Mouse (Mus musculus) cerebellum, adult 11 months (tissue): Measurements from ENCODE around the gene Samd13.

Experiments
- DNase-seq: peaks from one replicate; pipeline ENCODE4 v3.0.0; 2022

Gene Samd13

GRCm38 (mm10) chr3:146684811-146685675 is at the start of gene Samd13:
Gene Samd13 (minus strand): TSS chr3:146685592.
- DNase-seq: no peak

GRCm38 (mm10) chr3:146731499-146731898 is 46.1 kb upstream of the Samd13 start:
- DNase-seq: no peak

GRCm38 (mm10) chr3:146723037-146723436 is 37.6 kb upstream of the Samd13 start:
- DNase-seq: no peak

GRCm38 (mm10) chr3:146719696-146720095 is 34.3 kb upstream of the Samd13 start:
- DNase-seq: no peak

GRCm38 (mm10) chr3:146718251-146718650 is 32.9 kb upstream of the Samd13 start:
- DNase-seq: no peak

GRCm38 (mm10) chr3:146712305-146712704 is 26.9 kb upstream of the Samd13 start:
- no peak for DNase-seq

GRCm38 (mm10) chr3:146711559-146711958 is 26.2 kb upstream of the Samd13 start:
- DNase-seq: no peak

- no peak for DNase-seq
These were observed 25.7 kb upstream of the Samd13 start for GRCm38 (mm10) chr3:146711084-146711483.

- DNase-seq: no peak
These were observed 23.7 kb upstream of the Samd13 start for GRCm38 (mm10) chr3:146709086-146709485.

GRCm38 (mm10) chr3:146708381-146708780 is 23.0 kb upstream of the Samd13 start:
- no peak for DNase-seq

- DNase-seq: no peak
These were observed 18.7 kb upstream of the Samd13 start for GRCm38 (mm10) chr3:146704099-146704498.

GRCm38 (mm10) chr3:146700051-146700450 is 14.7 kb upstream of the Samd13 start:
- no peak for DNase-seq

GRCm38 (mm10) chr3:146698982-146699381 is 13.6 kb upstream of the Samd13 start:
- DNase-seq: no peak

GRCm38 (mm10) chr3:146692547-146692946 is 7.2 kb upstream of the Samd13 start:
- DNase-seq: no peak

- no peak for DNase-seq
These were observed 1.8 kb upstream of the Samd13 start for GRCm38 (mm10) chr3:146687121-146687725.

- no peak for DNase-seq
These were observed 1.0 kb upstream of the Samd13 start for GRCm38 (mm10) chr3:146686428-146686827.

GRCm38 (mm10) chr3:146683095-146683494 is 2.3 kb downstream of the Samd13 start:
- no peak for DNase-seq

GRCm38 (mm10) chr3:146682140-146682651 is 3.2 kb downstream of the Samd13 start:
- DNase-seq: no peak

- no peak for DNase-seq
These were observed 3.7 kb downstream of the Samd13 start for GRCm38 (mm10) chr3:146681696-146682095.

- no peak for DNase-seq
These were observed 4.8 kb downstream of the Samd13 start for GRCm38 (mm10) chr3:146680625-146681024.

- no peak for DNase-seq
These were observed 5.7 kb downstream of the Samd13 start for GRCm38 (mm10) chr3:146679646-146680045.

GRCm38 (mm10) chr3:146676193-146676592 is 9.2 kb downstream of the Samd13 start:
- DNase-seq: no peak

GRCm38 (mm10) chr3:146675101-146675500 is 10.3 kb downstream of the Samd13 start:
- DNase-seq: no peak

- no peak for DNase-seq
These were observed 14.3 kb downstream of the Samd13 start for GRCm38 (mm10) chr3:146671121-146671520.
